Mouse (Mus musculus) frontal cortex, postnatal 10 days (tissue): ENCODE measurements at regions not wholly inside any gene's neighbourhood (a gene's known extent, or its start where the extent isn't known, plus 50 kb on each side); places are given as distances from the start of the nearest gene placed in this dataset.

Source experiments
- DNase-seq, 2 experiments: peaks; one replicate each; pipeline ENCODE4 v3.0.0; 2022; ENCODE audit warnings: low spot score in 2 of 2, mixed read lengths in 1 of 2

DNA sequence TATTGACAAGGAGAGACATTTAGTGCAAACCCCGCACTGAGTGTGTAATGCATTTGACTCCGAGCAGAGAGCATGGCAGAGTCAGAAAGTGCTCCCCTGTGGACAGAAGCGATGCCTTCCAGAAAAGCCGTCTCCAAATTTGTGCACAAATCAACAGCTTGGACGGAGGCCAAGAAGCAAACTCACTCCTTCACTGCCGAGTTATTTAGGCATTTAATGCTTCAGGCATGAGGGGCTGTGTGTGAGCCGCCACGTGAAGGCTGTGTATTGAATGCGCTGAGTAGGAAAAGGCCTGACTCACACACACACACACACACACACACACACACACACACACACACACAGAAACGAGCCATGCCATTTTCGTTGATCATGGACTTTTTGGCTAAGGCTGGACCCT lies 453.7 kb downstream of the Cd83 start:
- peak; percentile 36 to 59 for DNase-seq

GRCm38 (mm10) chr13:44243211-44243610 lies 458.6 kb downstream of the Cd83 start:
- DNase-seq, result no peak

DNA sequence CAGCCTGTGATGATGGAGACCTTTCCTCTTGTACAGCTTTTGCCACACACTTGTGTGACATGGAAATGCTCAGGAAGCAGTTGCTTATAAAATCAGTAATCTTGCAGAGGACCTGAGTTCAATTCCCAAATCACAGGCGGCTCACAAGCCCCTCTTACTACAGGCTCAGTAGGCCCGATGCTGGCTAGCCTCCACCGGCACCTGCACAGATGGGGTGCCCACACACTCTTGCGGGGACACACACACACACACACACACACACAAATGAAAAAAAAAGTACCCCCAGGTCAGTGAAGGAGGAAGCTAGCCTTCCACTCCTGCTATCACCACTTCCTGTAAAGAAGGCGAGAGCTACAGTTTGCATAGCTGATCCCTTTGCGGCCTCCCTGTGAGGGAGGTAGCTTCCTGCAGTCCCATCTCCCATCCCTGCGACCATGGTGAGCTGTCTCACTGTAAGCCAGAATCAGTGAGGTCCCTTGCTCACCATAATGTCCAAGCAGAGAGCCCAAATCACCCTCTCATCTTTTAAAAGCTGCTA lies 462.2 kb downstream of the Cd83 start:
- DNase-seq, result no peak

DNA sequence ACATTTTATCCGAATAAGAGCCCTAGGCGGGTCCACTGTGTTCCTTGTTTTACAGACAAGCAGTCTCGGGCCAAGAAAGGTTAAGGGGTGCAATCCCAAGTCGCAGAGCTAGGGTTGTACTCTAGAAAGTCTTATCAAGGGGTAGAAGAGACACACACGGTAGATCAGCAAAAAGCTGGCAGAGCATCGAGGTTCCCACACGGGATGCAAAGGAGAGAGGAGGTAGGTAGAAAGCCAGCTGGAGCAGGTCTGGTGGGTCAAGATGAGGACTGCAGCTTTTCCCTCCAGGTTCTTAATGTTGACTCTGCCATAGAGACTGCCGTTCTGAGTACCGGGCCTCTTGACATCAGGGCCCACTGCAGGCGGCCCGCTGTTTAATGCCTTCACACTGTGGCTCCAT lies 463.3 kb downstream of the Cd83 start:
- DNase-seq, result no peak

GRCm38 (mm10) chr13:44248401-44248800 lies 463.8 kb downstream of the Cd83 start:
- no peak for DNase-seq

DNA sequence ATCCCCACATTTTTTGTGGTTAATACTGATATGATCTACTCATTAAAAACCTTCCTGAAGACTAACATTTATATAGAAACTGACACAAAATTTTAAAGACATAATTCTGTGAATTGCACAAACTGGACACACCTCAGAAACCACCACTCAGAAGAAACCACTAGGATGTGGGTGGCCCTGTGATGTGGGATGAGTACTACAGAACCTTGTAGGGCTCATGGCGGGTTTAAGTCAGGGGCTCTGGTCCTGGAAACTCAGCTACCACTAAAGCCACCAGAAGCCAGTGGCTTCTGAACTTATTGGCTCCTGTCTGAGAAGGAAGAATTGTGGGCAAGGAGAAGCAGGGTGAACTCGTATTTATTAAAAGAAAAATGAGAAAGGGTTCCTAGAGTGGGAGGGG lies 464.5 kb downstream of the Cd83 start:
- DNase-seq, result no peak

DNA sequence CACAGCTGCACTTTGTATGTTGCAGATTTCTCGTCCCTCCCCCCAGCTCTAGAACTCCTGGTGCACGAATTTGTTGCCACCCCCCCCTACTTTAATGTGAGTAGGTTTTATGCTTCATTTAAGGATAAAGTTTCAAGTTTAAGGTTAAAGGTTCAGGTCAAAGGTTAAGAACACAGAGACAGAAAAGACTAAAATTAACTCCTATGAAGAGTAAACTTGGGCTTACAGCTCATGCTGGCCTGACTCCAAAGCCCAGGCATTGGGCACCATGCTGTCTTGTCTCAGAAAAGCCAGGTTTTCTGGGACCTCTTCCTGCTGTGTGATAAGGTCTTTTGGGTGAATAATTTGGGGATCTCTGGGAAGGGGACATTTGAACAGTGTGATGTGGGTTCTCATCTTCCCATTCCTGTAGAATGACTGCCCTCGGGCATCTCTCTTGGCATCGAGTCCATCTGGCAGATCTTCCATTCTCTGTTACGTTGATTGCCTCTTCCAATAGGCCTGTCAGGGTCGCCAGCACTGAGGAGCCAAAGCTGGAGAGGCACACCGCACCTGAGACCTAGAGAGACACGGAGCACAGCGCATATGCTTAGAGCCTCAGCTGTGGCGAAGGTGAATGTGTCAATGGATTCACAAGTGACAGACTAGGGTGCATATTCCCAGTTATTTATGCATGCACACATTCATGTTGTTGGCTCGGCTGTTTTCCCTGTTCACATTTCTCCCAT lies 466.1 kb downstream of the Cd83 start:
- no peak for DNase-seq

DNA sequence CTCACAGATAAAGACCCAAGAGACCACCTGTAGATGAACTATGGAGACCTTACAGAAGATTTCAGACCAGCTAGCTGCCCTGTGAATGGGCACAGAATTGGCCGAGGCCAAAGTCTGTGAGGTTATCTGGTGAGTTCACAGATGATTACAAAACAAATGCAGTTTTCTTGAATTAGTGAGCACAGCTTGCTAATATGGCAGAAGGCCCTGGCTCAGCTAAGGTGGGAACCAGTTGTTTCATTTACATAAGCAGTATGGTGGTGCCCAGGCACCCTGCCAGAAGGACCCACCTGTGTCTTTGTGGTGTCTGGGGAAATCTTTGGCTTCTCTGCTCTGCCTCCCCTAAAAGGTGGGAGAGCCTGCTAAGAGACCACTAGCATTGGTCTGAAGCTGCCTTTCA lies 466.9 kb downstream of the Cd83 start:
- no peak for DNase-seq

- no peak for DNase-seq
Measured at GRCm38 (mm10) chr13:44252496-44252895, 467.9 kb downstream of the Cd83 start.

GRCm38 (mm10) chr13:44258422-44258821 lies 470.9 kb upstream of the Jarid2 start:
- no peak for DNase-seq

- DNase-seq, result no peak
Measured at GRCm38 (mm10) chr13:44260039-44260438, 469.2 kb upstream of the Jarid2 start.

GRCm38 (mm10) chr13:44260637-44261333 lies 468.5 kb upstream of the Jarid2 start:
- DNase-seq, result no peak

- DNase-seq, result no peak
Measured at GRCm38 (mm10) chr13:44272746-44273524, 456.3 kb upstream of the Jarid2 start.

- no peak for DNase-seq
Measured at GRCm38 (mm10) chr13:44277952-44278351, 451.3 kb upstream of the Jarid2 start.

- peak in 1 of 2 experiments; percentile 34 for DNase-seq
Measured at GRCm38 (mm10) chr13:44279036-44279435, 450.2 kb upstream of the Jarid2 start.

DNA sequence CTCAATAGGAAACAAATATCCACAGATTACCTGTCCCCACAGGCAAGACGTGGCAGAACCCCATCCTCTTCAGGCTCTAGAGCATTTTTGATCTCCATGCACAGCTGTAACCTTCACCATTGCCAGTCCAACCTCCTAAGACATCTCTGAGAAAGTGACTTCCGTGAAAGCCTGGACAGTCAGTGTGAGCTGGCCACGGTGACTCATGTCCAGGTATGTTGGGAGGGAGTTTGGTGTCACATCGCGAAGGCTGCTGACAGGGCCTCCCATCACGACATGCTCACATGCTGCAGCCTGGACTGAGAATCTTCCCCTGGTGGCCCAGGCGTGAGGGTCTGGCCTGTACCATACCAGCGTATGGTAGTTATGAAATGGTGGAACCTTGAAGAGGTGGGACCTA lies 449.0 kb upstream of the Jarid2 start:
- DNase-seq, result no peak

DNA sequence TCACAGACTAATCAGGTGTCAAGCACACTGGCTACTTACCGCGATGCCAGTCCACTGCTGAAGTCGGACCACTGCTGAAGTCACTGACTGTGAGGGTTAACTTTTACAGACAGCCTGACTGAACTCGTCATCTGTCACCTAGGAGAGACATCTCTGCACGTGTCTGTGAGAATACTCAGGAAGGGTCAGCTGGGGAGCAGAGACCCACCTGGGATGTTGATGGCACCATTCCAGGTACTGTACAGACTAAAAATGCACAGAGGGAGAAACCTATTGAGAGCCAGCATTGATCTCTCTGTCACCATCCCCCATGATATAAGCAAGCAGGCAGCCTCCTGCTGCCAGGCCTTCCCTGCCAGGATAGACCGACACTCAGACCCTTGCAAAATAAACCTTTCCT lies 447.5 kb upstream of the Jarid2 start:
- DNase-seq, result no peak

- DNase-seq, result no peak
Measured at GRCm38 (mm10) chr13:44282306-44282705, 447.0 kb upstream of the Jarid2 start.

DNA sequence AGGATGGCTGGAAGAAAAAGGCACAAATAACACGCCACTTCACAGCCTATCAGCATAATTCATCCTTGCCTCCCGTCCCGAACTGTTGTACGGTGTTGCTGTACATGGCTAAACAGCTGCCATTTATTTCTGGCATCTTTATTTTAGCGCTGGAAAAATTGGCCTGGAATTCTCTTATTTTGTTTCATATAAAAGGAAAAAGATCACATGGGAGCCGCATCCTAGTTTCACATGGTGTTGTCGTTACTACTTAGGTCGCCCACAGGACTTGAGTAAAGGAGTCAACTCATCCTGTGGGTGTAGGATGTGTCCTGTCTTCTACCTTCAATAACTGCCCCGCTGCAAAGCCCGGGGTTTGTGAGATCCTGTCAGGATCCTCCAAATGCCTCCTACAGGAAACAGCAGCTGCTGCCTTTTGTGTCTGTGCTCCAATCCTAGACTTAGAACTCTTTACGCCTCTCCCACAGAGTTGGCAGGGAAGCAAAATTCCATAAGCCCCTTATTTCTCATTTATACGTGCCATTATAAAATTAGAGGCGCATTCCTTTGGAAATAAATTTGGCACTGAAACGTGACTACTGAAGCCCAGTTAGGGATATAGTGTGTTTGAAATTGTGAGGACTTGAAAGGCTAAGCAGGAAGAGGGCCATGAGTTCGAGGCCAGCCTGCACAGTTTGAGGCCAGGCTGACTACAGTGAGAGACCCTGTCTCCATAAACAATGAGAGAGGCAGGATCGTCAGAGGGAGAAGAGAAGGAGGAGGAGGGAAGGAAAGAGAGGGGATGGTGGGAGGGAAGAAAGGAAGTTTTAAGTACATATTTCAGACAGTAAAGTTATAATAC lies 446.3 kb upstream of the Jarid2 start:
- DNase-seq, result peak in 1 of 2 experiments; percentile 30

DNA sequence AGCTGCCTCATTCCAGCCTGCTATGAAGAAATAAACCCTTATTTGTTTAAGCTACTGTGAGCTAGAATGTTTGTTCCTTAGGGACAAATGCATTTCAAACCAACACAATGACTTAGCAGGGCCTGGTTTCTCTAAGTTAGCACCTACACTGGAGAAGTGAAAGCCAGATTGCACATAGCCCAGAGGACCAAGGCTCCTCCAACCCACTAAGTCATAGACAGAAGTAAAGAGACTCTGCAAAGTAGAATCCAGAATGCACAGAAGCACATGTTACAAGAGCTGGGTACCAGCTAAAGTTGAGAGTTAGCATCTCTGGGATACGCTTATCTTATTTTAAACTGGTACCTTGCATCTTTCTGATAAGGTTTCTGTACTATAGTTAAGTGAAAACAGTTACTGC lies 443.4 kb upstream of the Jarid2 start:
- no peak for DNase-seq

DNA sequence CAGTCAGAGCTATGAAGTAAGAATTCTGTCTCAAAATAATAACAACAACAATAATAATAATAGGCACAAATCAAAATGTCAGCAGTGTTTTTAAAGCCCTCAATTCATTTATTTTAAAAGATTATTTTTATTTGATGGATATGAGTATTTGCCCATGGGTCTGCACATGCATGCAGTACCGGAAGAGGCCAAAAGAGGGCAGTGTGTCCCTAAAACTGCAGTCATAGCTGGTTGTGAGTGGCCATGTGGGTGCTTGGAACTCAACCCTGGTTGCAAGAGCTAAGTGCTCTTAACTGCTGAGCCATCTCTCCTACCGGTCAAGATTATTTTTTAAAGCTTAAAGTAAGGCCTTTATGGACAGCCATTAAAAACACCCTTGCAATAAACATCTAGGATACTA lies 439.1 kb upstream of the Jarid2 start:
- DNase-seq, result no peak
